Mouse (Mus musculus): ENCODE measurements around the gene Asap2. TPM values are rescaled to one million over a fixed set of nuclear protein-coding genes. Genes with fewer than 3 reads are reported as not detected.

The Asap2 gene
- polyA plus RNA-seq, 1 experiment, result 13.4 TPM

DNA sequence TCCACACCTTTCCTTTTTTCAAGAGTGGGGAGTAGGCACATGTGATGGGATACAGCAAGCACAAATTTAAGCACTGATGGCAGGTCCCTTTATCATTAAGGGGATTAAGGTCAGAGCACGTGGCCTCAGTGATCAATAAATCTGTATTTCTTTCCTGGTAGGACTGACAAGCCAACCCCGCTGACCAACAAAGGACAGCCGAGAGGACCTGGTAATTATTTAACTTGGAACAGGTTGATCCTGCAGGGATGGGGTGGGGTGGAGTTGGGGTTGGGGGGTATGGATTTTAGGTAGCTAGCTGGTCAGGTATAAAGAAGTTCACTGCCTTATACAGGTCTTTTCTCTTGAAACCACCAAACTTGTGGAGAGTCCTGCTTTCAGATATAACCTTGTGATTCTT lies 274.7 kb downstream of the Asap2 start:
- no peak for DNase-seq (ENCODE audit: low read depth)

DNA sequence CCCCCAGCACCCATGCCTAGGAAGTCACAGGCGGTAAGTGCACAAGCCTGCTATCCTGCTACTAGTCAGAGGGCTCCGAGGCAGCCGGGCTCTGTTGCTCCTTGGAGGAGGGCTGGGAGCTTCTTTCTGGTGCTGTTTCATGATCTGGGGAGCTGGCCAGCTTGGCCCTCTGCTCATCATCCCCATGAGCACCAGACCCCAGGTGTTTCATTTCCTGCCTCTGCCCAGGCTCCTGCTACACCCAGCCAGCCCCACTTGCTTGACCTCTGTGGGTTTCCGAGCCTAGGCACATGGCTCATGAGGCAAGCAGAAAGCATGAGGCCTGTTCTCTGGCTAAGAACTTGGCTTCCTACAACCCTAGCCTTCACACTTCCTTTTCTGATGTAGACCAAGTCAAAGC lies 275.2 kb downstream of the Asap2 start:
- no peak for DNase-seq (ENCODE audit: low read depth)

- DNase-seq (ENCODE audit: low read depth), result no peak
These were observed 275.9 kb downstream of the Asap2 start for GRCm38 (mm10) chr12:21265946-21266783.

DNA sequence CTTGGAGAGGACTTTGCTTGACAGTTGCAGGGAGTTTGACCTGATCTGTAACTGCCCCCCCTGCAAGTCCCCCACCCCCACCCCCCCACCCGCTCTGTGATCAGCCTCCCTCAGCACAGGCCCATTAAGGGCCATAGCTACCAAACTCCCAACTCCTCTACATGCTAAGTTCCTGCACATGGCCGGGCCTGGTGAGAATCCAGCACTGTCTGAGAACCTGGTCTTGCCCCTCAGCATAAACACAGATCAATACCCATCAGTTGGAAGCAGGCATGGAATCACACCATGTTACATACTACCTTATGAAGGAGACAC lies 276.5 kb downstream of the Asap2 start:
- no peak for DNase-seq (ENCODE audit: low read depth)

DNA sequence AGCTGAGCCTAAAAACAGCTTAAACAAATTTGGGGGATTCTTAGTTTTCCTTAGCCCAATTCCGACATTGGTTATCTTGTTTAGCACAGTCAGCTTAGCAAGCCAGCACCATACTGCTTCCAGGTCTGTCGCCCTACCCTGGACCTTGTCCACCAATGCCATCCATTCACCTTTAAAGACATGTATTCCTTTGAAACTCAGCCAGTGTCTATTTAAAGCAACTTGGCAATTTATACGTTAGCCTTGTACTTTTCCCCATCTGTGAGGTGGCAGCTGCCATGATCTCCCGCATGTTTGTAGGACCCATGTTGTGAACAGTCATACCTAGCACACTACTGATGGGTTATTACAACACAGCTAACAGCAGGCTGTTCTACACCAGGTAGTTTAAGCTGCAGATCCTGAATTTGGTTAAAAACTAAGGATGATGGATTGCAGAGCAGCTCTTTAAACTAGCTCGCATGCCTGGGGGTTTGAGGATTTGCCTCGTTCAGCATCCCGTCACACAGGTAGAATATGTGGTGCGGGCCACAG lies 277.9 kb downstream of the Asap2 start:
- no peak for DNase-seq (ENCODE audit: low read depth)

DNA sequence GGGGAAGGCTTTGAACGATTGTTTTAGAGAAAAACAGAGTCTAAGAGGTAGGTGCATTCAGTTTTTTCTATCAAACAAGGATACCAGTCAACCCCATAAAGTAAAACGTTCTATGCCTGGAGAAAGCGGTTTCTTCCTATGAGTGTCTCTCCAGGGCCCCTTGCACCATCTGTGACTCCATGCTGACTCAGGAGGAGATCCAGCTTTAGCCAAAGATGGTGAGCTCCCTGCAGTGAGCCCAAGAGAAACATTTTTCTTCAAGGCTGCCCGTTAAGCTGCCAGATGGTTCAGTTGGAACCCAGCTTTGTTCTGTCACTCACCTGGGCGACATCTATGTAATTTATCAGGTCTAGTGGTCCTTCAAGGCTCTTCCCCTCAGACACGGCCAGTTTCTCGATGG lies 284.2 kb downstream of the Asap2 start:
- DNase-seq (ENCODE audit: low read depth), result no peak

DNA sequence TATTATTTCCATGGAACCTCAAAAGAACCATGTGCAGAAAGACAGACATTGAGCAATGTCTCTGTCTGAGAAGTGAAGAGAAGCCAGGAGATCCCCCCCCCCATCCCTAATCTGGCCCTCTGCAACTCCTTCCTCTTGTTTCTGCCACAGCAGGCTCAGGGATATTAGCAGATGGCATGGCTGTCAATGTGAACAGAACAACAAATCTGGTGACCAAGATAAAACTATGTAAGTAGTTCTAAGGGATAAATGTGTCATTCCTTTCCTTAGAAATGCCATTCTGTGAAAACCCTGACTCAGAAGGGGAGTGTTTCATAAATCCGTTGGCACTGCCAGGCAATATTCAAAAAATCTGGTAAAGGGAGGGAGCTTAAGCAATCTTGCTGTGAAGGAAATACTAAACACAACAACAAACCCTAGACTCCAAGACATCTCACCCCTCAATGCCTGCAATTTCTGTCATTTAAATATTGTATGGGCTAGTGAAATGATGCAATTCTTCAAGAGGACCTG lies 287.1 kb downstream of the Asap2 start:
- no peak for DNase-seq (ENCODE audit: low read depth)

GRCm38 (mm10) chr12:21284761-21285441 lies 294.6 kb downstream of the Asap2 start, which contains the start of gene Cpsf3:
Gene Cpsf3, plus strand, starts transcription at chr12:21285391.
- DNase-seq (ENCODE audit: low read depth), result no peak

DNA sequence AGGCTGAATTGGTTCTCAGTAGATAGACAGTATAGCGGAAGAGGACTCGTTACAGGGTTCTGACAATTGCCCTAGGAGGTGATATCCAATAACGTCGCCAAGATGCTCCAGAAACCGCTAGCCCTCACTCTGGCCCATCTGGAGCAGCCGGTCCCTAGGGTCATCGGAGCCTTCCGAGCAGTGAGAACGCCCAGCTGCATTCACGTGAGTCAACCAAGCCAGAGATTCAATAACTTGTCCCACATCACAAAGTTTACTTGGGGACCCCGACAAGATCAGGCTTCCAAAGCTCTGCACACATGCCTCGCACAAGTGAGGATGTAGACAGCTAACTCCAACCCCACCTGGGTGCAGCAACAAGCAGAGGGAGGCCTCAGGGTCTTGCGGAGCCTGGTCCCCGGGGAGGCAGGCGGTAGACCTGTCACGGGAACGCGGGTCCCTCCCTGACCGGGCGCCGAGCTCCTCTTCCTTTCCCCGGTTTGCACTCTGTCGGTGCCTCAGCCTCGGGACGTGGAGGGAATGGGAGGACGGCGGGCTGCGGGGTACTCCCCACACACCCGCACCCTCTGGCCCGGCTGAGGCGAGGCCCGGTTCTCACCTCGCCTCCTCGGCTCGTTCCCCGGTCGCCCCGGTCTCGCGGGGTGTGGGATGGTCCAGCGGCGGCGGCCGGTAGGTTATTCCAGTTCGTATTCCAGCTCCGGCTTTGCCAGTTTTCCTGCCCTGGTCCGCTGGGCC lies 295.4 kb downstream of the Asap2 start:
- no peak for DNase-seq (ENCODE audit: low read depth)

GRCm38 (mm10) chr12:21286243-21286622 lies 296.0 kb downstream of the Asap2 start, which contains the start of gene Itgb1bp1:
Gene Itgb1bp1, minus strand, starts transcription at chr12:21286284.
- peak; percentile 65 for DNase-seq (ENCODE audit: low read depth)

DNA sequence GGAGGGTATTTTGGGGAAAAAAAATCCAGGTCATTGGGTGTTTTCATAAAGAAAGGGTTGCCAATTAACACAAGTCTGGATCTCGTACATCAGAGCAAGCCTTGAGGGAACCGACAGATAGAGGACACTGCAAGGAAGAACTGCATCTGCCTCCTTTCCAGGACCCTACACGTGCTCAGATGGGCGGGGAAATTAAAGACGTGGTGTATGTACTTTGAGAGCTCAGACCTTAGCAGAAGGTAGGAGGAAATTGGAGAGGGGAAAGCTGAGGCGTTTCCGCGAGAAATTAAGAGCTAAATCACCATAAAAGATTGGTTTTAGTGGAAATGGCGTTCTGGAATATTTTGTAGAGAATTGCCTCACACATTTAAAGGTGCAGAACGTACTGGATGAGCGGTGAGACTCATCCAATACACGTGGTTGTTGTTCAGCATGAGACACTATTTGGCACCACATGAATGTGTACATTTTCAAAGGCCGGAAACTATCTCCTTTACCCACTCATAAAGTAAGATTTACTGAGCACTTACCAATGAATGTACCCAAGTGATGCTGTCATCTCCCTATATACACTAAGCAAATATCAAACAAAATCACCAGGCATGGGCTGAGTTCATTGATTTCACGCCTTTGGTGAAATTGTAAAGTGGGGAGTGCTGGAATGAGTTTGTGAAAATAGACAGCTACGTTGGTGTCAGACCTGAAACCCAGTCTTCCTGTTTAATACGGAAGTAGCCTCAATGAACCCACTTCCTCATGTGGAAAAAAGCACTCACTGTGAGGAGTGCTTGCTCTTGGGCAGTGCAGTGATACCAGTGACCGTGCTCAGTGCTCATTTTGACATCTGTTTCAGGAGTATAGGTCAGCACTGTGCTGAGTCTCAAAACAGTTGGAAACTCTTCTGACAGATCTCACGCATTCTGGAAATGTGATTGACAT lies 296.7 kb downstream of the Asap2 start:
- no peak for DNase-seq (ENCODE audit: low read depth)

DNA sequence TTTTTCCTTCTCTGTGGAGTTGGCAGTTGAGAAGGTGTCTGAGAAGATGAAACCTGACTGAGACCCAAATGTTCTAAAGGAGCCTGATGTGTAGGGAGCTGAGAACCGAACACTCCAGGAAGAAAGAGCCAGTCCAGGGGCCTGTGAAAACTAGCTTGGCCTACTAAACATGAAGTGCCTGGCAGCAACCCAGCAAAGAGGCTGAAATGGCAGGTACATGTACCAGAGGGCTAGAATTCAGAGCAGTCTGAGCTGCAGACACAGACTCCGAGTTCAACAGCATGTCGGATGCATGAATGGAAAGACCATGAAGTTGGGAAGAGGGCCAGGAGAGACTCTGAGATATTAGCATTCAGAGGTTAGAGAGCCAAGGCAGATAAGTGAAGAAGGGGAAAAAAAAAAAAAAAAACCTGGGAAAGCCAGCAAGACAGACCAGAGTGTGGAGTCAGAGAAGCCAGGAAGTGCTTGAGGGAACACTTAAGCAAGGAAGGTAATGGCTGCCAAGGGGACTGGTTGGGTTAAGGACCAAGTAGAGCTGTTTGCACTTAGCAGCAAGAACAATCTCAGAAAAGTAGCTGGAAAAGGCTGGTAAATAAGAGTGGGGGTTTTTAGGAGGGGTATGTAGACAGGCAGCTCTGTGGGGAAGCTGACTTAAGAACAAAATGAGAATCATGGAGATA lies 298.6 kb downstream of the Asap2 start:
- peak; percentile 40 for DNase-seq (ENCODE audit: low read depth)

DNA sequence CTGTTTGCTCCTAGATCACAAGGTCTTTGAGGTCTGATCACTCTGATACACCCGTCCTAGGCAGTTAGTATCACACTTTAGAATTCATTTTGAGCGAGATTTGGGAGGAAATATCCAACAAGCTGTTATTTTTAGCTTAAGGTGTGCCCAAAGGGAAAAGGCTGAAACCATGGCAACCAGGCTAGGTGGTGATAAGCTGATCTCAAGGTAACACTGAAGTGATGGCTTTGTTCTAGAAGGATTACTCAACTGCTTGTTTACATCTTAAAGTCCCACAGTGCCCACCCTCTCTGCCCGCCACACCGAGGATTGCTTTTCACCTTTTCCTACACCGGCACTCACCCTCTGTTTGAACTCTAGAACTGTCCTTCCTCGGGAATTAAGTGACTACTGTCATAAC lies 299.4 kb downstream of the Asap2 start:
- no peak for DNase-seq (ENCODE audit: low read depth)

- no peak for DNase-seq (ENCODE audit: low read depth)
These were observed 308.6 kb downstream of the Asap2 start for GRCm38 (mm10) chr12:21298856-21299255.

DNA sequence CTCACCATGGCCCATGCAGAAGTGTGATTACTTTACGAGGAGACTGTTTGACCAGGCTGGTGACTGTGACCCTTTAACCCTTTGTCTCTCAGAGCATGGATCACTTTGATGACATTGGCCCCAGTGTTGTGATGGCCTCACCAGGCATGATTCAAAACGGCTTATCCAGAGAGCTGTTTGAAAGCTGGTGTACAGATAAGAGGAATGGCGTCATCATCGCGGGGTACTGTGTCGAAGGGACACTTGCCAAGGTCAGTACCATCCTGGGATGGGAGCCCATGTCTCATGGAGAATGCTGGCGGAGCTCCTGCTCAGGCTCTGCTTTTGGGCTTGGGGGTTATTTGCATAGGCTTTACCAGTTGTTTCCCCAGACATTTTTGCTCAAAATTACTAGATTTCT lies 311.1 kb downstream of the Asap2 start:
- DNase-seq (ENCODE audit: low read depth), result no peak

GRCm38 (mm10) chr12:21301932-21302331 lies 311.7 kb downstream of the Asap2 start:
- no peak for DNase-seq (ENCODE audit: low read depth)

DNA sequence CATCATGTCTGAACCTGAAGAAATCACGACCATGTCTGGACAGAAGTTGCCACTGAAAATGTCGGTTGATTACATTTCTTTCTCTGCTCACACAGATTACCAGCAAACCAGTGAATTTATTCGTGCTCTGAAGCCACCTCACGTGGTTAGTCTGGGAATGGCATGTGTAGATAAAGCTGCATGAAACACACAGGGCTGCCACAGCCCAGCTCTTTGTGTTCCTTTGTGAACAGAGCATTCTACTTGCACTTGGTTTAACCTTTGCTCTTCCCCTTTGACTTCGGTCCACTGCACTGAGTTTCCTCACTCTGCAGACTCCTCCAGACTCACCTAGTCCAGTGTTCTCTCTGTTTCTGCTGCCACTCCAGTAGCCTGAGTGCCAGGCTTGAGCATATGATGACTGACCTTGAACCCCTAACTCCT lies 312.1 kb downstream of the Asap2 start:
- no peak for DNase-seq (ENCODE audit: low read depth)

GRCm38 (mm10) chr12:21305741-21306140 lies 315.5 kb downstream of the Asap2 start:
- no peak for DNase-seq (ENCODE audit: low read depth)

DNA sequence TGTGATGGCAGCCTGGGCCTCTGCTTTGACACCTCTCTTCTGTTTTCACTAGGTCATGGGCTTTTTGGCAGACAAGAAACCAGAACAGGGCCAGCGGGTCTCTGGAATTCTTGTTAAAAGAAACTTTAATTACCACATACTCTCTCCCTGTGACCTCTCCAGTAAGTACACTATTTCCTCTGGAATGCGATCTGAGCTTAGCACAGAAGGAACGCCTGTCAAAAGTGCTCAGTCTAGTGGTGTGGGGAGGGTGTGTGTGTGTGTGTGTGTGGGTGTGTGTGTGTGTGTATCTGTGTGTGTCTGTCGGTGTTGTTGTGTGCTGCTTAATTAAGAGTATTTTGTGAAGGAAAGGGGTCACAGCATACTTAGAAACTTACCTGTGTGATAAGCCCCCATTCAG lies 316.5 kb downstream of the Asap2 start:
- no peak for DNase-seq (ENCODE audit: low read depth)

- no peak for DNase-seq (ENCODE audit: low read depth)
These were observed 321.9 kb downstream of the Asap2 start for GRCm38 (mm10) chr12:21312201-21312600.
